Mouse (Mus musculus) hindbrain, embryonic 13.5 days (tissue): Measurements from ENCODE around the gene Kit. TPM values are rescaled to one million over a fixed set of nuclear protein-coding genes. Genes with fewer than 3 reads are reported as not detected.

Source experiments
- ATAC-seq: fragments of 200-750 bp; cut with Nextera tagmentation; 2 replicates; pipeline ENCODE4 v1.8.0; 2017; ENCODE audit warnings: moderate TSS enrichment; ENCODE audit not compliant: low FRiP score
- H3K27ac ChIP-seq: fragments of 300-500 bp; sonication (generic); 2 replicates; pipeline ENCODE4 v1.5.1; 2015; ENCODE audit warnings: inconsistent platforms, mild to moderate bottlenecking, moderate library complexity
- H3K27me3 ChIP-seq: fragments of 300-500 bp; sonication (generic); 2 replicates; pipeline ENCODE4 v1.6.1; 2015; ENCODE audit warnings: mild to moderate bottlenecking, inconsistent platforms
- H3K36me3 ChIP-seq: fragments of 300-500 bp; sonication (generic); 2 replicates; pipeline ENCODE4 v1.6.1; 2015; ENCODE audit warnings: mild to moderate bottlenecking, inconsistent platforms
- H3K4me1 ChIP-seq: fragments of 300-500 bp; sonication (generic); replicated peaks from 2 replicates; pipeline ENCODE4 v1.6.1; 2015; ENCODE audit warnings: inconsistent platforms
- H3K4me2 ChIP-seq: fragments of 300-500 bp; sonication (generic); 2 replicates; pipeline ENCODE4 v1.6.1; 2015; ENCODE audit warnings: inconsistent platforms, mild to moderate bottlenecking, moderate library complexity
- H3K4me3 ChIP-seq: fragments of 300-500 bp; sonication (generic); 2 replicates; pipeline ENCODE4 v1.5.1; 2015; ENCODE audit warnings: mild to moderate bottlenecking, inconsistent platforms
- H3K9ac ChIP-seq: fragments of 300-500 bp; sonication (generic); 2 replicates; pipeline ENCODE4 v1.6.1; 2015; ENCODE audit warnings: mild to moderate bottlenecking, inconsistent platforms
- H3K9me3 ChIP-seq: fragments of 300-500 bp; sonication (generic); 2 replicates; pipeline ENCODE4 v1.6.1; 2016; ENCODE audit warnings: inconsistent platforms
- WGBS: fragments of 180-500 bp; shearing (Covaris S2); methylation state at CpG from one replicate; pipeline ENCODE4 v1.1.7; 2015; 5-methylcytosine and 5-hydroxymethylcytosine counted together
- polyA plus RNA-seq: library from polyadenylated mRNA; unstranded; fragments of >200 nt; fragmentation: Nextera tagmentation; extraction: Ambion mirVana; gene quantifications from 2 replicates; pipeline ENCODE4 v1.2.1, GENCODE M21; 2015

Gene Kit
- polyA plus RNA-seq, 1 experiment from 2014 or later: 57.9 TPM

DNA sequence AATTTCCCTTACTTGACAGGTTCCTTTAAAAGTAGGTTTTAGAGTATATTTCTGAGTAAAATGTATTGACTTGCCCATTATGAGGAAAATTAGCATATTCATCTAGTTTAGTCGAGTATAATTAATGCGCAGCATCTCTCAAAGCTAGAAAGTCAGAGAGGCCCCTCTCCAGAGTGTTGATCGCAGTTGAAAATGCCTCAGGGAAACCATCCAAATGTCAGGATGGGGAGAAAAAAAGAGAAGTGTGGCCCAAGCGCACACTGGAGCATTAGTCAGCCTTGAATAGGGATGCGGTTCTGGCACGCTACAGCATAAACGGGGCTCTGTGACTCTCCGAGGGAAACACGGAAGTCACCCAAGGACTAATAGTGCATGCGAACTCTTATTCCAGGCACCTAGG, 20.6 kb downstream of the Kit start:
- Histone ChIP-seq H3K27ac (0 out of 2 replicates have a peak overlapping the region, but pooled peaks have one; percentile 12), H3K9me3 (no peaks in the 10 kb centered on the region), H3K27me3 (no peaks in the 10 kb centered on the region), H3K4me3 (no peak overlapping the region), H3K4me1 (peaks cover 80% of the 10 kb centered on the region), H3K4me2 (no peak overlapping the region), H3K9ac (no peak overlapping the region), H3K36me3 (no peaks in the 10 kb centered on the region)
- 67% methylated on average over 10 of the region's 10 CpGs for WGBS
- ATAC-seq: no peak

DNA sequence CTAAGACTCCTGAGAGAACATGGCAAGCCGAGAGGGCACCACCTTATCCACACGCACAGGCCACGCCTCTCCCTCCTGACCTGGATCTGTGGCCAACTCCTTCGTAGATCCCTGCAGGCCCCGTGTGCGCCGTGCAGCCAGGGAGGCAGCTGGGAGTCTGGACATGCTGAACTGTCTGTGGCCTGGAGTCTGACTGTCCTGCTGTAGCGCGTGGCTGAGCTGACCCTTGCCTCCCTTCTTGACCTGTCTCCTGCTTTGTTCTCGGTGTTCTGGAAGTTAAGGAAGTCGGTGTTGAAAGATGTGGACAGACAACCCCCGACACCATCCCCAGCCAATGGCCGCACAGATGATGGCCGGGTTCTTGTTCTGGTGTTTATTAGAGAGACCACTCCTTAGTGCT, 21.5 kb downstream of the Kit start:
- Histone ChIP-seq H3K27me3 (no peaks in the 10 kb centered on the region), H3K4me1 (peaks cover 72% of the 10 kb centered on the region), H3K36me3 (no peaks in the 10 kb centered on the region), H3K9ac (no peak overlapping the region), H3K9me3 (no peaks in the 10 kb centered on the region), H3K4me3 (no peak overlapping the region), H3K27ac (no peak overlapping the region; the same call in 1 of the 2 replicates), H3K4me2 (no peak overlapping the region)
- no peak for ATAC-seq
- WGBS: 49% methylated on average over 14 of the region's 14 CpGs

GRCm38 (mm10) chr5:75597316-75597715, 22.6 kb downstream of the Kit start:
- Histone ChIP-seq H3K36me3 (no peaks in the 10 kb centered on the region), H3K27ac (no peak overlapping the region), H3K4me3 (no peak overlapping the region), H3K27me3 (no peaks in the 10 kb centered on the region), H3K4me1 (peaks cover 61% of the 10 kb centered on the region), H3K4me2 (no peak overlapping the region), H3K9me3 (no peaks in the 10 kb centered on the region), H3K9ac (no peak overlapping the region)
- WGBS: 76% methylated on average over 2 of the region's 2 CpGs
- ATAC-seq: no peak

DNA sequence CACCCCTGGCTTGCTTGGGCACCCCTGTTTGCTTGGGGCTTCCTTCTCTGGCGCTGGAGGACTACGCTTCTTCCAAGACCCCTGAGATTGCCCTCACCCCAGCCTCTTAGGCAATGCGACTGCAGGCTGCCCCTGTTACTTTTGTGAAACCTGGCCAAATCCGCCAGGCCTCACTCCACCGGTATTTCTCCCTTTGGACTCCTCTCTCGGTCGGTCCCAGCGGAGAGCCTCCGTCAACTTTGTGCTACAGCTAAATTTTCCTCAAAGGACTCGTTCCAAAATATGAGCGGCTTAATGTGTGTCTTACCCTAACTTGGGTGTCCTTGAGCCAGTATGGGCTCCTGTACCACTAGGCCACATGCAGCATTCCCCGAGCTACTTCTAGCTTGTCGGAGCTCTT, 23.8 kb downstream of the Kit start:
- no peaks in the 10 kb centered on the region for H3K36me3 ChIP-seq
- 92% methylated on average over 13 of the region's 13 CpGs for WGBS
- H3K27me3 ChIP-seq: no peaks in the 10 kb centered on the region
- H3K27ac ChIP-seq: no peak overlapping the region
- H3K4me1 ChIP-seq: peaks cover 55% of the 10 kb centered on the region
- H3K4me3 ChIP-seq: no peak overlapping the region
- ATAC-seq: no peak
- H3K4me2 ChIP-seq: no peak overlapping the region
- H3K9me3 ChIP-seq: no peaks in the 10 kb centered on the region
- H3K9ac ChIP-seq: no peak overlapping the region

DNA sequence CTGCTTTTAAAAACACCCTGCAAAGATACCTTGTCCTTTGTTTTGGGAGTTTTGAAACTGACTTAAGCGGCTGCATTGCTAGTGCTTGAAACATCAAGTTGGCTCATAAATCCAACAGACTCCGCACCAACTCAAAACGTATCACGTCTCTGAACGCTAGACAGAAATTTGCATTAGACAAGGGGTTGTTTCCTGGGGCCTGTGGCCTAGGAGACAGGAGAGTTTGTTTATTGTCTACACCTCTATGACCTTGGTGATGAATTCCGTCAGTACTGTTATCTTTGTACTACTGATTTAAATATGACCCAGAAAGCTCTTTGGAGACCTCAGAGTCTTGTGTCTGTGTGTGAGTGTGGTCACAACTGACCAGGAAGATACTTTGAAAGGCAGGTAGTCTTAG, 25.3 kb downstream of the Kit start:
- no peak overlapping the region for H3K4me3 ChIP-seq
- no peaks in the 10 kb centered on the region for H3K27me3 ChIP-seq
- no peaks in the 10 kb centered on the region for H3K9me3 ChIP-seq
- no peak for ATAC-seq
- 66% methylated on average over 6 of the region's 6 CpGs for WGBS
- H3K27ac ChIP-seq: no peak overlapping the region
- no peaks in the 10 kb centered on the region for H3K36me3 ChIP-seq
- H3K4me2 ChIP-seq: no peak overlapping the region
- H3K9ac ChIP-seq: no peak overlapping the region
- H3K4me1 ChIP-seq: peaks cover 53% of the 10 kb centered on the region

- WGBS: 50% methylated on average over 9 of the region's 9 CpGs
- no peak for ATAC-seq
These were observed 29.5 kb downstream of the Kit start for GRCm38 (mm10) chr5:75604238-75604637.

DNA sequence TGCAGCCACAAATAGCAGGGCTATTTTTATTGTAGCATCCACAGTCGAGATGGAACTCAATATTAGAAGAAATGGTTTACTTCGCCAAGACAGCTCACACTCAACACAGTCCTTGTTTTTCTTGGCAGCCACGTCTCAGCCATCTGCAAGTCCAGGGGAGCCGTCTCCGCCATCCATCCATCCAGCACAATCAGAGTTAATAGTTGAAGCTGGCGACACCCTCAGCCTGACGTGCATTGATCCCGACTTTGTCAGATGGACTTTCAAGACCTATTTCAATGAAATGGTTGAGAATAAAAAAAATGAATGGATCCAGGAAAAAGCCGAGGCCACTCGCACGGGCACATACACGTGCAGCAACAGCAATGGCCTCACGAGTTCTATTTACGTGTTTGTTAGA, 32.2 kb downstream of the Kit start:
- 0 out of 2 replicates have a peak overlapping the region, but pooled peaks have one; percentile 19 for H3K27ac ChIP-seq
- H3K4me2 ChIP-seq: no peak overlapping the region
- H3K4me1 ChIP-seq: peaks cover 50% of the 10 kb centered on the region
- no peaks in the 10 kb centered on the region for H3K9me3 ChIP-seq
- ATAC-seq: no peak
- 74% methylated on average over 14 of the region's 14 CpGs for WGBS
- no peak overlapping the region for H3K9ac ChIP-seq
- H3K36me3 ChIP-seq: peaks cover 14% of the 10 kb centered on the region; the same call in 1 of the 2 replicates
- H3K27me3 ChIP-seq: no peaks in the 10 kb centered on the region
- H3K4me3 ChIP-seq: no peak overlapping the region

More at GRCm38 (mm10) chr5:75604238-75604637, 29.5 kb downstream of the Kit start:
- no peak overlapping the region for H3K4me2 ChIP-seq
- peaks cover 9% of the 10 kb centered on the region; the same call in 1 of the 2 replicates for H3K36me3 ChIP-seq
- H3K4me1 ChIP-seq: peaks cover 47% of the 10 kb centered on the region
- no peak overlapping the region for H3K27ac ChIP-seq
- H3K27me3 ChIP-seq: no peaks in the 10 kb centered on the region
- no peak overlapping the region for H3K4me3 ChIP-seq
- H3K9me3 ChIP-seq: no peaks in the 10 kb centered on the region
- H3K9ac ChIP-seq: no peak overlapping the region

GRCm38 (mm10) chr5:75607971-75608370, 33.3 kb downstream of the Kit start:
- Histone ChIP-seq H3K36me3 (peaks cover 14% of the 10 kb centered on the region; the same call in 1 of the 2 replicates), H3K4me1 (peaks cover 59% of the 10 kb centered on the region), H3K9me3 (no peaks in the 10 kb centered on the region), H3K9ac (no peak overlapping the region), H3K4me2 (no peak overlapping the region), H3K27ac (no peak overlapping the region), H3K4me3 (no peak overlapping the region), H3K27me3 (no peaks in the 10 kb centered on the region)
- ATAC-seq: no peak
- WGBS: 73% methylated on average over 12 of the region's 12 CpGs

DNA sequence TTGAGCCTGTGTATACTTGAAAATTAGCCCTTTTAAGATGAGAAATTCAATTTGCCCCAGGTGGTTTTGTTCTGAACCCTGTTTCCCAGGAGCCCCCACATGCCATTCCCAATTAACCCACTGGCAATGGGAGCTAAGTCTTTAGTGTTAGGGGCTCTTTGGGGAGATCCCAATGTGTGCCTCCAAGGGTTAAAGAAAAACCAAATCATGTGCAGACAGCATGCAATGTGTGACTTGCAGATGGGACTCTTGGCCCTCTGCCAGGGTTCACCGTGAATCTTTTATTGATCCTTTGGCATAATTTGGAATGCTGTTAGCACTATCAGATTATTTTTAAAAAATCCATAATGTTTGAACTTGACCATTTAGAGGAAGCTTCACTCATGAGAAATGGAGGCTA, 37.7 kb downstream of the Kit start:
- Histone ChIP-seq H3K9ac (no peak overlapping the region), H3K27me3 (no peaks in the 10 kb centered on the region), H3K36me3 (peaks cover 22% of the 10 kb centered on the region; the same call in 1 of the 2 replicates), H3K4me2 (no peak overlapping the region), H3K9me3 (no peaks in the 10 kb centered on the region), H3K4me1 (peaks cover 37% of the 10 kb centered on the region), H3K27ac (peak overlapping the region; percentile 75; the same call in 1 of the 2 replicates), H3K4me3 (no peak overlapping the region)
- 17% methylated on average over 1 of the region's 1 CpGs for WGBS
- peak; percentile 57; the same call in 1 of the 2 replicates for ATAC-seq

DNA sequence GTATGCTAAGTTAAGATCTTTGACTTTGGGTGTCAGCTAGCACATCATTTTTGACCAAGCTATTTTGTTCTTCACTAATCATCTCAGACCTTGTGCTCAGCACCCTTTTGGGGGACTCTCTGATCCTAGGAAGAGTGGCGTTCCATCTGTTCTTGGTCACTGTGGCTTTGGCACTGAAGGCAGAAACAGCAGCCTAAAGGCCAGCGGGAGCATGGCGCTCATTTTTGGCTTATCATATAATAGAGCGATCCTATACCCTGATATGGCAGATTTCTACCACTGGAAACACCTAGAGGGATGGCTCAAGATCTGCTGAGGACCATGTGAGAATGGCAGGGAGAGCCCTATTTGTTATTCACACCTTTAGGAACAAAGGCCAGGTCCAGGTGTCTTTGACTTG, 38.2 kb downstream of the Kit start:
- peak overlapping the region; percentile 75 for H3K27ac ChIP-seq
- peaks cover 31% of the 10 kb centered on the region for H3K4me1 ChIP-seq
- H3K9me3 ChIP-seq: no peaks in the 10 kb centered on the region
- no peak for ATAC-seq
- 84% methylated on average over 4 of the region's 4 CpGs for WGBS
- no peaks in the 10 kb centered on the region for H3K27me3 ChIP-seq
- H3K36me3 ChIP-seq: peaks cover 22% of the 10 kb centered on the region; the same call in 1 of the 2 replicates
- no peak overlapping the region for H3K4me3 ChIP-seq
- H3K4me2 ChIP-seq: no peak overlapping the region
- no peak overlapping the region for H3K9ac ChIP-seq

DNA sequence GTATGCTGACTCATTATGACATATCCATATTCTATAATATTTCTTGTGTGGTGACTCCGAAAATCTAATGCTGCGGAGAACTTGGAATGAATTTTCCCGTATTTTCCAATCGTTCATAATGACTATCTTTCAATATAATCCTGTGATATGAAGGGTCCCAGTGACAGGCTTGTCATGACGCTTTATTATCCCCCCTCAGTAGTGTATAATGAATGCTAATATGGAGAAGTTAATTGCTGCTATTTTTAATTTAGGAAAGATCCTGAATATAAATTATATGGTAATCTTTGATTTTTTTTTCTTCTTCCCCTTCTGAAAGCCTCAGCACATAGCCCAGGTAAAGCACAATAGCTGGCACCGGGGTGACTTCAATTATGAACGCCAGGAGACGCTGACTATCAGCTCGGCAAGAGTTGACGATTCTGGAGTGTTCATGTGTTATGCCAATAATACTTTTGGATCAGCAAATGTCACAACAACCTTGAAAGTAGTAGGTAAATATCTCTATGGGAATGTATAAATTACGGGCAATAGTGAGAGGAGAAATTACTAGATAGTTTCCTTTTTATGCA, 40.4 kb downstream of the Kit start:
- Histone ChIP-seq H3K4me1 (peaks cover 27% of the 10 kb centered on the region), H3K4me2 (no peak overlapping the region), H3K4me3 (no peak overlapping the region), H3K27me3 (no peaks in the 10 kb centered on the region), H3K27ac (no peak overlapping the region), H3K36me3 (0 out of 2 replicates have a peak, but pooled peaks cover 11% of the 10 kb centered on the region), H3K9ac (no peak overlapping the region), H3K9me3 (no peaks in the 10 kb centered on the region)
- no peak for ATAC-seq
- WGBS: 78% methylated on average over 11 of the region's 11 CpGs

GRCm38 (mm10) chr5:75615624-75616023, 40.9 kb downstream of the Kit start:
- Histone ChIP-seq H3K9me3 (no peaks in the 10 kb centered on the region), H3K27ac (no peak overlapping the region), H3K27me3 (no peaks in the 10 kb centered on the region), H3K4me1 (peaks cover 27% of the 10 kb centered on the region), H3K9ac (no peak overlapping the region), H3K36me3 (peaks cover 15% of the 10 kb centered on the region), H3K4me3 (no peak overlapping the region), H3K4me2 (no peak overlapping the region)
- WGBS: 95% methylated on average over 8 of the region's 8 CpGs
- ATAC-seq: no peak

- no peak overlapping the region for H3K4me2 ChIP-seq
- no peaks in the 10 kb centered on the region for H3K9me3 ChIP-seq
- 94% methylated on average over 4 of the region's 4 CpGs for WGBS
These were observed 47.7 kb downstream of the Kit start for GRCm38 (mm10) chr5:75622401-75622800.

More at GRCm38 (mm10) chr5:75622401-75622800, 47.7 kb downstream of the Kit start:
- Histone ChIP-seq H3K36me3 (peaks cover 44% of the 10 kb centered on the region), H3K27me3 (no peaks in the 10 kb centered on the region), H3K4me1 (peaks cover 12% of the 10 kb centered on the region), H3K9ac (no peak overlapping the region), H3K27ac (no peak overlapping the region), H3K4me3 (no peak overlapping the region)
- no peak for ATAC-seq
